Mouse (Mus musculus) G1E (cell line): ENCODE data around the gene Exoc3l2.

Experiments
- CTCF ChIP-seq: IDR thresholded peaks from 2 replicates; pipeline ENCODE4 v1.5.1; 2012; ENCODE audit warnings: low read depth, low read length, inconsistent platforms, mixed read lengths
- TAL1 ChIP-seq: conservative IDR thresholded peaks from 2 replicates; pipeline ENCODE4 v1.6.1; 2012; ENCODE audit warnings: low read depth, low read length, inconsistent platforms, mixed read lengths

DNA sequence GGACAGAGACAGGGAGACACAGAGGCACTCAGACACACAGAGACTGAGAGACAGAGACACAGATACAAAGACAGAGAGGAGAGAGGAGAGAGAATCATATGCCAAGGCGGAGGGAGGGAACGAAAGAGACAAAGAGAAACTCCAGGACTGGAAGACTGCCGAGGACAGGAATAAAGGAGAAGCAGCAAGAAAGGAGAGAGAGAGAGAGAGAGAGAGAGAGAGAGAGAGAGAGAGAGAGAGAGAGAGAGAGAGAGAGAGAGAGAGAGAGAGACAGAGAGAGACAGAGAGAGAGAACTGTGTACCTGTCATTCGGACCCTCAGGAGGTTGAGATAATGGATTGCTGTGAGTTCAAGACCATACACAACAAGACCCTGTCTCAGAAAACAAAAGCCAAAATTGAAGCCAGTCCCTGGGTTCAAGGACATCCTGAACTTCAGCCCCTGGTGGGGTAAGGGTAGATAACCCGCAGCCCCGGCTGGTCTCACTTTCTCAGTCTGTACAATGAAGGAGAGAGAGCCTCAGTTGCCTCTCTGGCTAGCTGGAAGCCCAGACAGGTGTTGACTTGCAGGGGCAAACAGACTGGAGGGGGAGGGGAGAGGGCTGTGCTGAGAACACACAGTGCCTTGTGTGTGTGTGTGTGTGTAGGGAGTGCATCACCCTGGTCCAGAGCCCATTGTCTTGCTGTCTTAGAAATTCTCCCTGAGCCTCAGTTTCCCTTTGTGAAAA is 3.8 kb upstream of the Exoc3l2 start:
- TF ChIP-seq CTCF (no peak), TAL1 (no peak)
